Mouse (Mus musculus) ES-Bruce4 (cell line): ENCODE measurements around the gene Hhipl1. TPM values are rescaled to one million over a fixed set of nuclear protein-coding genes. Genes with fewer than 3 reads are reported as not detected.

Experiments
- H3K27ac ChIP-seq: 2 replicates; pipeline ENCODE4 v1.5.1; 2012; ENCODE audit warnings: low read length, inconsistent platforms; ENCODE audit not compliant: insufficient read depth
- H3K27me3 ChIP-seq: 2 replicates; pipeline ENCODE4 v1.6.1; 2012; ENCODE audit warnings: mild to moderate bottlenecking, low read length, inconsistent platforms; ENCODE audit not compliant: control insufficient read depth, poor library complexity, insufficient read depth, severe bottlenecking
- H3K36me3 ChIP-seq: 2 replicates; pipeline ENCODE4 v1.6.1; 2012; ENCODE audit warnings: inconsistent platforms, mild to moderate bottlenecking, low read length, moderate library complexity; ENCODE audit not compliant: control insufficient read depth, poor library complexity, insufficient read depth, severe bottlenecking
- H3K4me1 ChIP-seq: one replicate; pipeline ENCODE4 v1.8.1; 2011; ENCODE audit warnings: low read length; ENCODE audit not compliant: control insufficient read depth, insufficient read depth
- H3K4me3 ChIP-seq: 2 replicates; pipeline ENCODE4 v1.5.1; 2011; ENCODE audit warnings: low read depth, mild to moderate bottlenecking, low read length
- H3K9ac ChIP-seq: 2 replicates; pipeline ENCODE4 v1.6.1; 2012; ENCODE audit warnings: low read depth, mild to moderate bottlenecking, inconsistent platforms; ENCODE audit not compliant: poor library complexity, severe bottlenecking
- H3K9me3 ChIP-seq: replicated peaks from 2 replicates; pipeline ENCODE4 v1.6.1; 2012; ENCODE audit warnings: mild to moderate bottlenecking, low read length, inconsistent platforms; ENCODE audit not compliant: control insufficient read depth, poor library complexity, insufficient read depth, severe bottlenecking
- CTCF ChIP-seq: IDR thresholded peaks from one replicate; pipeline ENCODE4 v1.8.1; 2011; ENCODE audit warnings: low read depth, low read length
- EP300 ChIP-seq: IDR thresholded peaks from 2 replicates; pipeline ENCODE4 v1.6.1; 2011; ENCODE audit warnings: low read depth, low read length; ENCODE audit not compliant: insufficient read depth
- POLR2A ChIP-seq: IDR thresholded peaks from one replicate; pipeline ENCODE4 v1.8.1; 2011; ENCODE audit warnings: low read length; ENCODE audit not compliant: insufficient read depth
- polyA plus RNA-seq: library from polyadenylated mRNA; stranded (reverse); fragments of >200 nt; gene quantifications from 2 replicates; pipeline ENCODE4 v1.2.4, GENCODE M21; 2011; ENCODE audit warnings: low read depth; ENCODE audit not compliant: missing spikeins, insufficient read depth, insufficient read length

Hhipl1 gene
- polyA plus RNA-seq, 1 experiment, result 1.1 TPM

DNA sequence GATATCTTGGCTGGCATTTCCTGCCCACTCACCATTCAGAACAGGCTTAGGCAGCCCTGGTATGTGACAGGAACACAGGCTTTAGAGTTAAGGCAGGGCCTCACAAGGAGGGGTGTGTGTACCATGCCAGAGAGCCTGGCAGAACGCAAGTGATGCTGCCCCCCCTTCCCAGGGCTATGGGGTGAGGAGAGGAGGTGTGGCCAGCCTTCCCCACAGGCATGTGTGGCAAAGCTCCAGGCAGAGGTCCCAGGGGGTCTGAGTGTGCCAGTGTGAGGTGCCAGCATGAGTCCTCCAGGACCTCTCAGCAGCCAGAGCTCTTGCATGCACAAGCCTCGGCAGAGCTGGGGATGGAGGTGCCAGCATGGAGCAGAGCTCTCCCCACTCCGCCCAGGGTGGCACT, 11.4 kb upstream of the Hhipl1 start:
- H3K27ac ChIP-seq, result no peak overlapping the region
- H3K4me3 ChIP-seq, result no peak overlapping the region
- H3K4me1 ChIP-seq, result no peaks in the 10 kb centered on the region
- no peaks in the 10 kb centered on the region for H3K36me3 ChIP-seq
- H3K9ac ChIP-seq, result no peak overlapping the region
- H3K9me3 ChIP-seq, result no peaks in the 10 kb centered on the region
- TF ChIP-seq CTCF (no peak), EP300 (no peak), POLR2A (no peak)
- no peaks in the 10 kb centered on the region for H3K27me3 ChIP-seq

DNA sequence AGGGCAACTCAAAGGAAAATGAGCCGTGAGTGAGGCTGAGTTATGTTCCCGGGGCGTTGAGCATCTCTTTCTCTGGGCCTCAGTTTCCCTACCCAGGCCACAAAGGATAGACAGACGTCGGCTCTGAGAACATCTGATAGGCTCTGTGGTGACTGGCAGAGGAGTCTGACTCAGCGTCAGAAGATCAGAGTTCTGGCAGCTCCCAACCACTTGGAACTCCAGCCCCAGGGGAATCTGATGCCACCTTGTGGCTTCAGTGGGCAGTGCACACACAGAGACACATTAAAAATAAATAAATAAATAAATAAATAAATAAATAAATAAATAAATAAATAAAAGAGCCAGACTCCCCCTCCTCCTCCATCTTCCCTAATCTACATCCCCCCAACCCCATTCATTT, 9.0 kb upstream of the Hhipl1 start:
- H3K4me1 ChIP-seq, result peaks cover 2% of the 10 kb centered on the region
- H3K27me3 ChIP-seq, result no peaks in the 10 kb centered on the region
- no peak overlapping the region for H3K9ac ChIP-seq
- no peak overlapping the region for H3K4me3 ChIP-seq
- no peaks in the 10 kb centered on the region for H3K36me3 ChIP-seq
- TF ChIP-seq CTCF (peak; percentile 45), POLR2A (no peak)
- no peaks in the 10 kb centered on the region for H3K9me3 ChIP-seq
- no peak overlapping the region for H3K27ac ChIP-seq

DNA sequence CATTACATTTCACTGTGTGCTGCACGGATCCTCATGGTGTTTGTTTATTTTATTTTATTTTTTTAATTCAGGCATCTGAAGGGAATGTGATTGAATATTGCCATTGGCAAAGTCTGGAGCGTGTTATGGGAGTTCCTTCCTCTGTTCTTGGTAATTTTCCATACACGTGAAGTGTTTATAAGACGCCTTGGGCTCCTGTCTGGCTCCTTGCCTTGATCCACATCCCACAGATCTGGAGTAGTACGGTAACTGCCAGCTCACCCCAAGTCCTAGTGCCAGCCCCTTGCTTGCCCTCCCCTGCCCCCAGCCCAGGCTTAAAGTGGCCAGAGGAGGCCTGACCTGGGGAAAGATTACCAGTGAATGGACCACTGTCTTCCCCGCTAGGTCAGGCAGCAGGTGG, 5.1 kb upstream of the Hhipl1 start:
- no peaks in the 10 kb centered on the region for H3K36me3 ChIP-seq
- TF ChIP-seq CTCF (no peak), EP300 (no peak), POLR2A (no peak)
- H3K4me3 ChIP-seq, result no peak overlapping the region
- peaks cover 2% of the 10 kb centered on the region for H3K4me1 ChIP-seq
- H3K9me3 ChIP-seq, result no peaks in the 10 kb centered on the region
- H3K27ac ChIP-seq, result no peak overlapping the region
- H3K27me3 ChIP-seq, result no peaks in the 10 kb centered on the region
- H3K9ac ChIP-seq, result no peak overlapping the region

DNA sequence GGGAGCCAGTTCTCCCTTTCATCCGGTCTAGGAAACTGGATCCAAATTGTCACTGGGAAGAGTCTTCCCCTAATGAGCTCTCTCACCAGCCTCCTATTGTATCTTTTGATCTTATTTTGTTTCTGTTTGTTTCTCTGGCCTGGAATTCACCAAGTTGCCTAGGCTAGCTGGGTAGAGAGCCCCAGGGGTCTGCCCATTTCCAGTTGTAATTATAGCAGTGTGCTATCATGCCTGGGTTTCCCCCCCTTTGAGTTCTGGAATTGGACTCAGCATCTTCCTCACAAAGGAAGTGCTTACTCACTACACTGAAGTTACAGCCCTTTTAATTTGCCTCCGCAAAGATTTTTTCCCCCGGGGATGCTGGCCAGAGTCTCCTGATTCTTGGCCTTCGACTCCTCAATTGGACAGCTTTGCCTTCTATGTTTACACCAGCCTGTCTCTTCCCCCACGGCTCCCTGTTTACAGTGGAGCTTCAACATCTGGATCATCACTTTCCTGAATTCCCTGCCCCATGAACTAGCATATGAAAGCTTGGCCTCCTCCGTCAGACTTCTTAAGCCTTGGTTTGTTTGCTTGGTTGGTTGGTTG, 2.2 kb upstream of the Hhipl1 start:
- Histone ChIP-seq H3K9ac (no peak overlapping the region), H3K4me3 (no peak overlapping the region), H3K9me3 (no peaks in the 10 kb centered on the region), H3K36me3 (no peaks in the 10 kb centered on the region), H3K27ac (no peak overlapping the region), H3K27me3 (no peaks in the 10 kb centered on the region), H3K4me1 (peaks cover 2% of the 10 kb centered on the region)
- no peak for TF ChIP-seq POLR2A

DNA sequence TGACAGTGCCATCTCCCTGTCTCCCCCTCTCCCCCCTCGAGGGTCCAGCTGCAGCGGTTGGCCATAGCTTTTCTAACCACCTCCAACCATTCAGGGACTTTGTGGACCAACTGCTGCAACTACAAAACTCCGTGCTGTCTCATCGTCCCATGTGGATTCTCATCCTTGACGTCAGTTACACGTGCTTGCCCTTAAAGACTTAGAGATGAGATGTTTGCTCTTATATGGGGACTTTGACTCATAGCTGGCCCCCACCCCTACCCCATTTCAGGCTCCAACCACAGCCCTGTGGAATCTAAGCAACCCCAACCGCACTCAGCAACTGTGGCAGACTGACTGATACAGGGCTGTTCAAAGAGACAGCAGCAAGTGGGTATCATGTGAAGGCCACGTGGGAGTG, 898 bp upstream of the Hhipl1 start:
- Histone ChIP-seq H3K27ac (no peak overlapping the region), H3K36me3 (no peaks in the 10 kb centered on the region), H3K9me3 (no peaks in the 10 kb centered on the region), H3K4me1 (peaks cover 2% of the 10 kb centered on the region), H3K9ac (no peak overlapping the region), H3K27me3 (no peaks in the 10 kb centered on the region), H3K4me3 (no peak overlapping the region)
- TF ChIP-seq CTCF, result no peak
- no peak for TF ChIP-seq EP300
- no peak for TF ChIP-seq POLR2A

DNA sequence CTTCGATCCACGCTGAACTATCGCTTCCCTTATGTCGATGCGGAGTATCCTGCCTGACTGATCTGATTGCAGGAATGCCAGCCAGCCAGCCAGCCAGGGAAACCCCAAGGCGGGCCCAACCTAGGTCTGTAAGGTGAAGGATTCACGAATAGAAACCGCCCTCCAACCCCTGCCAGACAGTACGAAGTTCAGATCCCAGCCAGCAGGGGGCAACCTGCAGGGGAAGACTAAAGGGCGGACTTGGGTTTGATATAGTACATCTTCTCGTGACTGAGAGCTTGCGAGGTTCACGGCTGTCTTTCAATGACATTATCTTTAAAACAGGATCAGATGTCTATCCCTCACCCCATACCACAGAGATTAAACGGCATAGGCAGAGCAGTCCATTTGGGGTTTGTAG, 1.5 kb downstream of the Hhipl1 start:
- no peaks in the 10 kb centered on the region for H3K9me3 ChIP-seq
- H3K4me3 ChIP-seq, result no peak overlapping the region
- TF ChIP-seq EP300 (no peak), POLR2A (no peak), CTCF (peak; percentile 65)
- H3K27me3 ChIP-seq, result no peaks in the 10 kb centered on the region
- H3K36me3 ChIP-seq, result no peaks in the 10 kb centered on the region
- no peak overlapping the region for H3K27ac ChIP-seq
- H3K9ac ChIP-seq, result no peak overlapping the region
- no peaks in the 10 kb centered on the region for H3K4me1 ChIP-seq
